In genomic region chr4:46847745-46848144, GRCm38 (mm10) we compare ENCODE assay signal across 20 mouse cellular contexts.
DNase-seq lines count a peak whose midpoint lies in the region; TF ChIP-seq lines count a peak whose summit lies in the region.
"Had no signal": no experiment of that assay in that cellular context is flagged by ENCODE, and none has a peak within 500 bp of the region (broad histone marks: within the 10 kb centered on the region; RNA-seq: fewer than 3 reads in every experiment).

No protein-coding gene starts in this region.

- no peak overlapping the region for H3K9ac ChIP-seq in MEL (ENCODE audit: control insufficient read depth, low read depth, low read length, poor library complexity, severe bottlenecking)

- no peaks in the 10 kb centered on the region for H3K27me3 ChIP-seq in MEL (ENCODE audit: control insufficient read depth in 1 of 2, insufficient read depth in 2 of 2, low read length in 2 of 2)
- H3K27me3 ChIP-seq: Patski had no signal

- TF ChIP-seq POLR2A in MEL (IDR thresholded peaks at IDR 0.05; ENCODE audit: control insufficient read depth in 1 of 2, insufficient read depth in 1 of 2, low read depth in 1 of 2, low read length in 2 of 2, poor library complexity in 1 of 2): no peak

- TF ChIP-seq CTCF in left cerebral cortex, adult 2 months (IDR thresholded peaks at IDR 0.05): no peak
- no peak for TF ChIP-seq CTCF in MEL (IDR thresholded peaks at IDR 0.05 in 2 of 3, conservative IDR thresholded peaks at IDR 0.05 in 1 of 3; ENCODE audit: control insufficient read depth in 1 of 3, insufficient read depth in 1 of 3, low read depth in 2 of 3, low read length in 3 of 3, poor library complexity in 1 of 3, severe bottlenecking in 1 of 3)

- H3K4me3 ChIP-seq in left cerebral cortex, adult 2 months: no peak overlapping the region
- H3K4me3 ChIP-seq in MEL (ENCODE audit: control insufficient read depth in 1 of 2, insufficient read depth in 1 of 2, low read depth in 2 of 2, low read length in 2 of 2): no peak overlapping the region

- TF ChIP-seq EP300 in MEL (IDR thresholded peaks at IDR 0.05; ENCODE audit: low read depth in 1 of 2, low read length in 2 of 2): peak; percentile 61 to 70

- no peak for DNase-seq in left cerebral cortex, adult 2 months (ENCODE audit: extremely low spot score in 1 of 2, low spot score in 2 of 2)
- no peak for DNase-seq in left cerebral cortex, postnatal 4 days
- DNase-seq in MEL (ENCODE audit: low read depth, low spot score): peak; percentile 40
- peak; percentile 45 for DNase-seq in MEL-GATA-1-ER (ENCODE audit: extremely low read depth, low read depth)
- DNase-seq in retina, postnatal 1 day: no peak
- no peak for DNase-seq in cerebellum, adult 9-10 months
- DNase-seq: adrenal gland, adult 2 months; adrenal gland, adult 8-10 months; adrenal gland, postnatal 10 days; adrenal gland, postnatal 14 days; adrenal gland, postnatal 25 days; adrenal gland, postnatal 36 days; B cell, adult 2 months; cerebellum, adult 11 months; cerebellum, adult 11-12 months; cerebellum, adult 18-20 months; cerebellum, adult 2 months; cerebellum, adult 8-10 months had no signal

- H3K4me1 ChIP-seq in MEL (ENCODE audit: control insufficient read depth in 1 of 2, insufficient read depth in 2 of 2, low read length in 2 of 2): peaks cover 3 to 4% of the 10 kb centered on the region in 2 experiments

- H3K9me3 ChIP-seq in MEL (replicated peaks; ENCODE audit: insufficient read depth, low read length): no peaks in the 10 kb centered on the region

- intact Hi-C loops in left cerebral cortex, adult 2 months (cut with DNase I): no loop called here
- intact Hi-C loops in left cerebral cortex, postnatal 4 days (cut with DNase I): no loop called here

- TF ChIP-seq RAD21 in MEL (IDR thresholded peaks at IDR 0.05; ENCODE audit: low read depth, low read length): no peak

- H3K36me3 ChIP-seq in MEL (ENCODE audit: control insufficient read depth in 1 of 2, insufficient read depth in 2 of 2, low read length in 2 of 2): peaks cover 0 to 6% of the 10 kb centered on the region in 2 experiments; a peak in 2 of 4 replicates
- H3K36me3 ChIP-seq: G1E had no signal

- no peaks in the 10 kb centered on the region for H3K79me2 ChIP-seq in MEL (ENCODE audit: control insufficient read depth, insufficient read depth, low read length, poor library complexity)

- peak overlapping the region; percentile 44; the same call in 1 of the 2 replicates for H3K27ac ChIP-seq in left cerebral cortex, adult 2 months
- H3K27ac ChIP-seq in MEL (ENCODE audit: control insufficient read depth, low read depth, low read length): no peak overlapping the region

TF ChIP-seq in MEL, 35 proteins besides CTCF, POLR2A, EP300 and RAD21:
- TF ChIP-seq ELF1 (IDR thresholded peaks at IDR 0.05; ENCODE audit: low read depth, low read length): no peak
- TF ChIP-seq MYB (IDR thresholded peaks at IDR 0.05; ENCODE audit: low read depth, low read length): no peak
- 0 out of 2 replicates have a peak, but pooled peaks have one; percentile 20 for TF ChIP-seq SIN3A (IDR thresholded peaks at IDR 0.05; ENCODE audit: low read length)
- TF ChIP-seq E2F4 (IDR thresholded peaks at IDR 0.05; ENCODE audit: borderline replicate concordance, low read depth, low read length): no peak
- TF ChIP-seq ZC3H11A (IDR thresholded peaks at IDR 0.05; ENCODE audit: low read depth, low read length): no peak
- TF ChIP-seq RCOR1 (IDR thresholded peaks at IDR 0.05; ENCODE audit: low read depth, low read length): peak; percentile 88
- no peak for TF ChIP-seq NELFE (IDR thresholded peaks at IDR 0.05; ENCODE audit: low read depth, low read length)
- TF ChIP-seq TAL1 (IDR thresholded peaks at IDR 0.05; ENCODE audit: low read length): peak; percentile 36; the same call in 1 of the 2 replicates
- TF ChIP-seq GATA1 (IDR thresholded peaks at IDR 0.05; ENCODE audit: low read depth, low read length): peak; percentile 64

Comparison
In these comparisons a context has a peak if more than half of its experiments do, and no peak if none do; other contexts are left out.
1. DNase-seq: peak in MEL (single experiment) and MEL-GATA-1-ER (single experiment); none in left cerebral cortex, adult 2 months (0 of 2), left cerebral cortex, postnatal 4 days (single experiment), retina, postnatal 1 day (single experiment) and cerebellum, adult 9-10 months (single experiment).